Mouse (Mus musculus): Measurements from ENCODE around the gene Cryab.

Cryab gene

DNA sequence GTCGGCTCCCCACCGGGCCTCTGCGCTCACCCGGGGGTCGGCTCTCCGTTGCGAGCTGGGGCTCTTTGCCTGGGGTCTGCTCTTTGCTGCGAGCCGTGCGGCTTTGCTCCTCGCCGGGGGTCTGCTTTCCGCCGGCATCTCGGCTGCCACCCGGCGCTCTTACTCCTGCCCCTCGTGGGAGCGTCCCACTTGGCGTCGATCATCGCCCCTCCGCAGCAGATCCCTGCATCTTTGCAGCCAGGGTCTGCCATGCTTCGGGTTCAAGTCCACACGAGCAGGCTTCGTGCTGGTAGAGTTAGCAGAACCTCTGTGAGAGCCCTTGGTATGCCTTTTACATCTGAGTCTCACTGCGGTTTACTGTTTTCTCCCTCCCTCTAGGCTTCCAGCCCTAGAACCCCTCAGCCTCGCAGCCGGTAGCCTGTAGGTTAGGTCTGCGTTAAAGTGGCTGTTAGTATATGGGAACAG lies 24.6 kb downstream of the Cryab start:
- in situ Hi-C loops (cut with MboI; ENCODE audit: low pct_unique_long_range_greater_than_20kb in 1 of 2, low sequenced_read_pairs in 2 of 2, unreplicated experiment in 1 of 2) = no loop called here

DNA sequence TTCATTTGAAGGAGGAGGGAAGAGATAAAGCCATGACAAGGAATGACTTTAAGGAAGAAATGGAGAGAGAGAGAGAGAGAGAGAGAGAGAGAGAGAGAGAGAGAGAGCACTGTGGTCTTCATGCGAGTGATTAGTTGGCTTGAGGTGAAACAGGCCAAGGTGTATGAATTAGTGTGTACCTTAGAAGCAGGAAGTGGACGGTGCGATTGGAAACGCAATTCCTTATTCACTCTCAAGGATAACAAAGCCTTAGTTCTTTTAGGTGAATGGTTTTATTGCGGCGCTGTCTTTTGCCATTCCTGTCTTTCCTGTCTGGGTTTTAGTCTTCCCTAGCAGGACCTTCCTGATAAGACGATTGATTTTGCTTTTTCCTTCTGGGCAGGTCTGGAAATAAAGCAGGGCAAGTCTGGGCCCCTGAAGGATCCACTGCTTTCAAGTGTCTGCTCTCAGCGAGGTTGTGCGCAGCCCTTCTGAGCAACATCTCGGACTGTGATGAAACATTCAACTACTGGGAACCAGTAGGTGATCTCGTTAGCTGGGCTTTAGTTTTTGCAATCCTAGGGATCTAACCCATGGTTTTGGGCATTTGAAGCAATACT lies 25.1 kb downstream of the Cryab start:
- in situ Hi-C loops (cut with MboI; ENCODE audit: low pct_unique_long_range_greater_than_20kb in 1 of 2, low sequenced_read_pairs in 2 of 2, unreplicated experiment in 1 of 2) = no loop called here

DNA sequence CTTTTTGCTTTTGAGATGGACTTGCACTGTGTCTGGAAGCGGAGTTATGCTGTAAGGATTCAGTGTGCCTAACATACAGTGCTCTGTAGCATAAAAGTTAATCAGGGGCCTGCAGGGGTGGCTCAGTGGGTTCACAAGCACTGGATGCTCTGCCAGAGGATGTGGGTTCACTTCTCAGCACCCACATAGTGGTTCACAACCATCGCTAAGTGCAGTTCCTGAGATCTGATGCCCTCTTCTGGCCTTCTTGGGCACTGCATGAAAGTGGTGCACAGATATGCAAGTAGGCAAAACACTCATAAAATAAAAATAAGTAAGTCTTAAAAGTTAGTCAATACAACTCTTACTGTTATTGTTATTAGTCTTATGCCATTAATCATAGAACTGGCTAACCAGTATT lies 31.0 kb downstream of the Cryab start:
- in situ Hi-C loops (cut with MboI; ENCODE audit: low pct_unique_long_range_greater_than_20kb in 1 of 2, low sequenced_read_pairs in 2 of 2, unreplicated experiment in 1 of 2) = loop anchor here in 1 of 2 experiments (10.0 kb wide), 1 partner anchor 107 kb away; no protein-coding TSS in a partner anchor

DNA sequence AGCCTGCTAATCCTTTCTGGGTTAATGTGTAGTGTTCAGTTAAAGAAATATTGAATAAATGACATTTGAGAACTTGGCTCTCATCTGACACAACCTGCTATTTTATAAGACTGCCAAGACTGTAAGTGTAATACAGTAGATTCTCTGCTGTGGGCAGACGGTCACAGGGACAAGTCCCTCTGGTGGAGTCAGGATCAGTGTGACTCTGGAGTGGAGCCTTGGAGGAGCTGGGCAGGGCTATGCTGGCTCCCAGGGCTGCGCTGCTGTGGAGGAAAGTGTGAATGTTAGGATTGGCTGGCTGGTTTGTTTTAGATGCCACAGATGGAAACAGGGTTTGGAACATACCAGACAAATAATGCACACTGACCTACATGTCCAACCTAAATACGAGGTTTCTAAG lies 44.1 kb downstream of the Cryab start:
- in situ Hi-C loops (cut with MboI; ENCODE audit: low pct_unique_long_range_greater_than_20kb in 1 of 2, low sequenced_read_pairs in 2 of 2, unreplicated experiment in 1 of 2) = no loop called here

DNA sequence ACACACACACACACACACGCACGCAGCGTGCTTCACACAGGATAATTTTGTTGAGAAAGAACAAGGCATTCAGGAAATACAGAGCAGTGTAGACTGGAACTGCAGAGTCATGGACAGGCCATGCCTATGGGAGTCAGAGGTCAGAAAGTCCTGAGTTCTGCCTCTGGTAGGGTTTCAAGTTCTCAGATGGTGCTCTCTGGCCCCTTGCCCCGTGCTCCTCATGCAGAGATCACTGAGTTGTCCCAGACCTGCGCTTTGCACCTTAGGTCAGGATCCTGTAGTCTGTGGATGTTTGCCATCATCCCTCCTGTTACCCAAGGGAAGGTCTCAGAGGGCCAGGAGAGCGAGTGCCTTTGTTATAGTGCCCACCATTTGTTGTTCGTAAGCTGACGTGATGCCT lies 45.7 kb downstream of the Cryab start:
- in situ Hi-C loops (cut with MboI; ENCODE audit: low pct_unique_long_range_greater_than_20kb in 1 of 2, low sequenced_read_pairs in 2 of 2, unreplicated experiment in 1 of 2) = no loop called here

DNA sequence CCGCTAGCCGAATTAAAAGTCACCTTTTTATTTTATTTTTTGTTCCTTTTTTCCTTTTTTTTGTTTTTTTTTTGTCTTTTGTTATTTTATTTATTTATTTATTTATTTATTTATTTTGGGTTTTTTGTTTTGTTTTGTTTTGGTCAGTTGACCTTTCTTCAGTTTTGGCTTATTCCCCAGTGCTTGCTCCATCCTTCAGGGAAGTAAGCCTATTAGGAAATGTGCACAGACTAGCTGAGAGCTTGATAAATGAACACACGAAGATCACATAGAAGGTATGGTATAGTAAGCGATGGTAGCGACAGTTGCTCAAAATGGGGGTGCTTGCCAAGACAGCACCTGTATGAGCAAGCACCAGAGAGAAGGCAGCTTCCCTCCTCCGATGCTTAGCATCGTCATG lies 46.5 kb downstream of the Cryab start:
- in situ Hi-C loops (cut with MboI; ENCODE audit: low pct_unique_long_range_greater_than_20kb in 1 of 2, low sequenced_read_pairs in 2 of 2, unreplicated experiment in 1 of 2) = no loop called here

DNA sequence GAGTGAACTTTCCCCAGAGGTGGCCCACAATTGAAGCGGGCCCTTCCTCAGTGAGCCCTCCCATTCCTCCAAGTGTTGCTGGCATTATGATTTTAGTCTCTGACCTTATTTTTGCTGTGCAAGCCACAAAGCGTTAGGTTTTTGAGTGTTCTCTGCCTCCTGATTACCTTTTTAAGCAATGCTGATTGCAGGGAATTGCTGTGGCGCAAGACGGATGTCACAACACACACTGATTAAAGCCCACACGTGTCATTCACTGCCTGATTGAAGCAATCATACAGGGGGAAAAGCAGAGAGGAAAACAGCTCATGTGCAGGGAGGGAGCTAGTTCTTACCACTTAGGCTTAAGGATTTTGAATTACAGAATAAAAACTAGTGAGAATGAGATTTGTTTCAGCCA lies 47.2 kb downstream of the Cryab start:
- in situ Hi-C loops (cut with MboI; ENCODE audit: low pct_unique_long_range_greater_than_20kb in 1 of 2, low sequenced_read_pairs in 2 of 2, unreplicated experiment in 1 of 2) = no loop called here

DNA sequence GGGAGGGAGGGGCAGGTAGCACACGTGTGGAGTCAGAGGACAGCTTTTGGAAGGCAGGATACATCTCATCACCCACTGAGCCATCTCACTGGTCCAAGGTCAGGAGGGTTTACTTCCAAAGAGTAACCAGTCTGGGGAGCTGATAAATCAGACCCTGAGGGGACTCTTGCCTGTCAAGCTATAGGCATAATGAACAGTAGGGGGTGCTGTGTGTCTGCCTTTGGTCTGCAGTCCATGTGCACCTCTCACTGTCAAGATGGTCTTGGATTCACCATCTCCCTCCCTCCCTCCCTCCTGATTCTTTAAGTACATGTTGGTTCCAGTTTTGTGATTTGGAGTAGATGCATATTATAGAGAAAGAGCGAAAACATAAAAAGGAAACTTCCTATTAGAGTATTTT lies 49.9 kb downstream of the Cryab start:
- in situ Hi-C loops (cut with MboI; ENCODE audit: low pct_unique_long_range_greater_than_20kb in 1 of 2, low sequenced_read_pairs in 2 of 2, unreplicated experiment in 1 of 2) = no loop called here

DNA sequence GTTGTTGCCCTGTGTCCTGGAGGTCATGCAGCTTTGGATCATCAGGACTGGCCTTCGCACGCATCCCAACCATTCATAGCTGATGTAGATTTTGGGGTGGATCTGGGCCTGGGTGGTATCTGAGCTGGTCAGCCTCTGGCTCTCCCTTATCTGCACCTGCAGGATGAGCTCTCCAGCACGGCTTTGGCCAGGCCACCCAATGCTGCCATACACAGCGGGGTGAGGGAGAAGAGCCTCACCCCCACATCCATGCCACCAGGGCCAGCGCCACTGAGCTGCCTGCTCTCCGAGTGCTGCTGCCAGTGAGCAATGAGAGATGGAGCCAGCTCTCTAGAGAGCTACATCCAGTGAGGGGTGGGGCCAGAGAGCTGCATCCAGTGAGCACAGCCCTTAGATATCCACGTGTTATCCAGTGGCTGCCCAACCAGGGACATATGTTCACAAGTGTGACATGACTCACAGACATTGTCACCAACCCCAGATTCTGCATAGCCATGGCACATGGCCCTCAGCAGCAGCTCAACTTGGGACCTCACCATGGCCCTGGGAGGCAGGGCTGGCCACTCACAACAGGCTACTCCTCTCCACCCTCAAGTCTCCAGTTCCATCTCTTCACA lies 52.0 kb downstream of the Cryab start:
- in situ Hi-C loops (cut with MboI; ENCODE audit: low pct_unique_long_range_greater_than_20kb in 1 of 2, low sequenced_read_pairs in 2 of 2, unreplicated experiment in 1 of 2) = no loop called here

All from mouse embryonic stem cell (cell line).